Mouse (Mus musculus) MEL-GATA-1-ER (cell line): Measurements from ENCODE around the gene Atg2a.

Source experiments
- DNase-seq: peaks from one replicate; pipeline ENCODE4 v3.0.0-alpha.2; 2012; ENCODE audit warnings: low read depth; ENCODE audit errors: extremely low read depth

Gene Atg2a

GRCm38 (mm10) chr19:6247526-6248300, 6.2 kb downstream of the Atg2a start:
- DNase-seq, result no peak

GRCm38 (mm10) chr19:6253021-6253420, 11.6 kb downstream of the Atg2a start:
- DNase-seq, result no peak

DNA sequence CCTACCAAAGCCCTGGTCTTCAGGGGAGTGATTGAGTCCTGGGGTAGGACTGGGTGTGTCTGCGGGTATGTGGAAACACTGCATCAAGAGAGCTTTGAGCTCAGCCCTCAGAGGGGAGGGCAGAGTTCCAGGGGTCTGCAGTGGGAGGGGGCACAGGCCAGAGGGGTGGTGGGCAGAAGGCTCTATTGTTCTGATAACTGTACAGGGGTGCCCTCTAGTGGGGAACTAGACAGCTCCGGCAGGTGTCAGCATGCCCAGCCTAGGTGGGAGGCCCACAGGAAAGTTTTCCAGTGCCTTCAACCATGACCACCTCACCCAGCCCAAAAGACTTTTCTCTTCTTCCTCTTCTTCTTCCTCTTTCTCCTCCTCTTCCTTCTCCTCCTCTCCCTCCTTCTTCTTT, 19.0 kb downstream of the Atg2a start:
- no peak for DNase-seq

- DNase-seq, result no peak
Measured at GRCm38 (mm10) chr19:6260946-6261345, 19.5 kb downstream of the Atg2a start.

DNA sequence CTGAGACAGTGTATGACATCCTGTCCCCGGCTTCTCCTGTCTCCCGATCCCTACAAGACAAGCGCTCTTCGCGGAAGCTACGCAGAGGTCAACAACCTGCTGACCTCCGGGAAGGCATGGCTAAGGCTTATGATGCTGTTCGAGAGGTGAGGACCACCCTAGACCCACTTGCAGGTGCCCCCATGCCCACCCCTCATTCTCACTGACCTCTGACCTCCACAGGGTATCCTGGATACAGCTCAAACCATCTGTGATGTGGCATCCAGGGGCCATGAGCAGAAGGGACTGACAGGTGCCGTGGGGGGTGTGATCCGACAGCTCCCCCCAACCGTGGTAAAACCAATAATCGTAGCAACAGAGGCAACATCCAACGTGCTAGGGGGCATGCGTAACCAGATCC, 19.9 kb downstream of the Atg2a start:
- no peak for DNase-seq

DNA sequence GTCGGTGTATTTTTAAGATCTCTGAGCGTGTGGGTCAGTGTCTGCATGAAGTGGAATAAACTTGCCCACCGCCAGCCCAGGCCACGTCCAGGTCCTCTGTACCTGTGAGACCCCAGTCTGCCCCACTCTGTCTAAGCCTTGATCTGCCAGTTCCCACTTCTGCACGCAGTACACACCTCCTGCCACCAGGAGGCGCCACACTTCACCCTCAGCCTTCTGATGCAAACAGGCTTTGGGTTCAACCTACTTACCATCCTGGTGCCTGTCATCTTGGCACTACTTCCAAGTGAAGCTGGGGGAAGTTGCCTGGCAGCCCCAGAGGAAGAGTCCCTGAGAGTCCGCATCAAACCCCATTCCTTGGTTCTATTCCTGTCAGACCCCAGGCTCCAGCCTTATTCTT, 20.8 kb downstream of the Atg2a start:
- DNase-seq, result peak; percentile 41

DNA sequence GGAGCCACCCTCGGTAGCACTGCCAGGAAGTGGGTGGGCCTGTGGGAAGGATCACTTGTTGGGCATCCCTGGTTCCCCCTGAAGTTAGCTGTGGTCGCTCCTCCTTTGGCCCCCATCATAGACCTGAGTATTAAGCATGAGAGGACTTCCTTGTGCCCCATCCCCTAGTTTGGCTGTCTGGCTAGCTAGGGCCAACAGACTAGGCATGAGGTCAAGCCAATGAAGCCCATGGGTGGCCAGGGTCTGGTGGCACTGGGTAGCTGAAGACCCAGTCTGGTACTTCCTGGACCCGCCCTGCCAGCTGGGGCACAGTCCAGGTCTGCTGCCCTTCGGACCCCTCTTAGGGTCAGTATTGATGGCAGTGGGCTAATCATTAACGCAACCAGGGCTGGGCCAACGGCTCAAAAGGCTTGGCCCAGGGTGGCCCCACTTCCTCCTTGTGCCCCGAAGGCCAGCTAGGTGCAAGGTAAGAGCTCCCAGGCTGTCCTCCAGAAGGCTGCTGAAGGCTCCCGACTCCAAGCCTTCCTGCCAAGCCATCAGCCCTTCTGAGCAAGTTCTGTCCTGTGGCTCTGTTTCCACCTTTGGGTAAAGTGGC, 21.5 kb downstream of the Atg2a start:
- no peak for DNase-seq

DNA sequence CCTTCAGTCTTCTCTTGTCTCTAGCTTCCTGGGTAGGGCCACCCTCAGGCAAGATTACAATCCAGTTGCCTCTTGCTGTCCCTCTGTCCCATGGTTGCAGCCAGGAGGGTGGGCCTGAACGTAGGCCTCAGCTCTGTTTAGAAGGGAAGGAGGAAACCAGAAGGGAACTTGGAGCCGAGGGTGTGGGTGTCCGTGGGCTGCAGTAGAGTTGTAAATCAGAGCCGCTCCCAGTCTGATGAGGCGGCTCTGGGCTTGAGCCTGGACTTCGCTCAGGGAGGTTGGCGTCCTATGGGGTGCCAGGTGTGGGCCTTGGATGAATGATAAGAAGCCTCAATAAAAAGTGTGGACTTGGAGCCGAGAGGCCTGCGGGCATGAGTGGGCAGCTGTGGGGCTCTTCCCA, 22.7 kb downstream of the Atg2a start:
- no peak for DNase-seq

DNA sequence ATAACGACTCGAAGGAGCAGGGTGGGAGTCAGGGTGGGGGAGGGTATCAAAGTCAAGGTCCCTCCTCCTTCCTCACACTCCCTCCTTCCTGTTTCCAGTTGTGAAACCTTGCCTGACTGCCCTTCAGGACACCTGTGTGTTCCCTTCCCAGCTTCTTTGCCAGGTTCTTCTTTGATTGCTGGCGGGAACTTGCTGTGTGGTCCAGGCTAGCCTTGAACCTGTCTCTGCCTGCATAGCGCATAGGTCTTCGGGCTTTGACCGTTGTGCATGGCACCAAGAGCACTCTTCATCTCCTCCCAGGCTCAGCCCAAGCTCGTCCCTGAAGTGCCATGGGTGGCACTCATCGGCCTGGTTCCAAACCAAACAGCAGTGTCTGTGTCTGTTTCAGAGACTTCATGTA, 23.5 kb downstream of the Atg2a start:
- no peak for DNase-seq

GRCm38 (mm10) chr19:6265727-6266182, 24.3 kb downstream of the Atg2a start:
- DNase-seq, result no peak

- DNase-seq, result no peak
Measured at GRCm38 (mm10) chr19:6267306-6268169, 26.1 kb downstream of the Atg2a start.

DNA sequence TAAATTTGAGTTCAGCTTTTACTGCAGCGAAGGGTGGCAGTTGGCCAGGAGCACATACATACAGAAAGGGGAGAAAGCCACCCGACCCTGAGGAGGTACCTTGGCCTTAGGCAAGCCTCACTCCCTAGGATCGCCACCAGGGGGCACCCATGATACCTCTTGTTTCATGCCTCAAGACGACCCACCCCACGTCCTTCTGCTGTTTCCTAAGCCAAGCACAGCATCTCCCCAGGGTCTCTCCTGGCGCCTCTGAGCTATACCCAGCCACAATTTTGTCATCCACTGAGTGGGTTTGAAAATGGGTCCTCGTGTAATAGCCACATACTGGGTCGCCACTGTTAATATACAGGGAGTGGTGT, 26.7 kb downstream of the Atg2a start:
- DNase-seq, result peak; percentile 73

GRCm38 (mm10) chr19:6268670-6269132, 27.2 kb downstream of the Atg2a start:
- DNase-seq, result no peak

DNA sequence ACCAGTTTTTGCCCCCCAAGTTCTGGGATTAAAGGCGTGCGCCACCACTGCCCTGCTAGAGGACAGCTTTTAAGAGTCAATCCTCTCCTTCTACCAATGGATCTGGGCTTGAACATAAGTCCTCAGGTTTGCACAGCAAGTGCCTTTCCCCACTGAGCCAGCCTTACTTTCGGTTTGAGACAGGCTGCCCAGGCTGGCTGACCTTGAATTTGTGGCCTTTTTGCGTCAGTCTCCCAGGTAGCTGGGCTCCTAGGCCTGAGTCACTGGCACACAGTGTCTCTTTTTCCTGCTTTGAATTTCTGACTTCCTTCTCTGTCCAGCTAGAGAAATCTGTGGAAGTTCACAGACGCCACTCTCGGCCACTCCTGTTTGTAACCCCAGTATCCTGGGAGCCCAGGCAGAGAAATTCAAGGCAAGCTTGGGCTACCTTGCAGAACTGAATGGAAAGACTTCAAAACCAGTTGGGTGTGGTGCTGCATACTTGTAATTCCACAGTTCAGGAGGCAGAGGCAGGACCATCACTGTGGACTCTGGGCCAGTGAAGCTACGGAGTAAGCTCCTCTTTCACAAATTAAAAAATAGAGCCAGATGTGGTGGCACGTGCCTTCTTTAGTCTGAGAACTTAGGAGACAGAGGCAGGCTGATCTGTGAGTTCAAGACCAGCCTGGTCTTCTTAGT, 28.5 kb downstream of the Atg2a start:
- no peak for DNase-seq

DNA sequence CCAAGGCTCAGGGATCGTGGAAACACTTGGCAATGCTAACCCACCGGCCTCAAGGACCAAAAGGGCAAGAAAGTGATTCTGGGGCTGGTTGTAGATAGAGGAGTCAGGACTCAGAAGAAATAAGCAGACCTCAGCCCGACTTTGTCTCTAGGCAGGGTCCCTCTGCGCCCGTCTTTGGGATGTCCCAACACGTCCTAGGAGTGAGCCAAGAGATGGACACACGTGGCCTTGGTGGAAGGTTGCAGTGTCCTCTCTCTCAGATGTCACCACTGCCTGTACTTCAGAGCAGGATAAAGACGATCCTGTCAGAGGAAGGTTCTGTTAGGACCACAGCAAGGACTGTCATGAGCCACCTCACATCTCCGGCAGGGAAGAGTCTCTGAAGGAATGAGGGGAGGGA, 29.2 kb downstream of the Atg2a start:
- no peak for DNase-seq

GRCm38 (mm10) chr19:6271206-6271605, 29.7 kb downstream of the Atg2a start:
- DNase-seq, result no peak

DNA sequence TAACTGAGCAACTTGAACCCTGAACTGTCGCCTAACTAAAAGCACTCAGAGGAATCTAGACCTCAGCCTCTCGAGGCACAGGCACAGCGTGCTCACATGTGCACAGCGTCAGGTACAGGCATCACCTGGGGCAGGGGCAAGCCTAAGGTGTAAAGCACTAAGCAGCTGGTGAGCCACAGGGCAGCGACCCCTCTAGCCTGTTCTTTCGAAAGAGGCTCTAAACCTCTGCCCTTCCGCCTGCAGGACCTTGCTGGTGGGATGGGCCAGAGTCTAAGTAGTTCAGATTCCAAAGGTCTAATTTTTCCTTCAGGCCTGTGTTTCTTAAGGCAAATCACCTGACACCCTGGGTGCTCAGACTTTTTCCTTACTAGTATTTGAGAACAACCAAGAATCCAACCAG, 30.6 kb downstream of the Atg2a start:
- no peak for DNase-seq

DNA sequence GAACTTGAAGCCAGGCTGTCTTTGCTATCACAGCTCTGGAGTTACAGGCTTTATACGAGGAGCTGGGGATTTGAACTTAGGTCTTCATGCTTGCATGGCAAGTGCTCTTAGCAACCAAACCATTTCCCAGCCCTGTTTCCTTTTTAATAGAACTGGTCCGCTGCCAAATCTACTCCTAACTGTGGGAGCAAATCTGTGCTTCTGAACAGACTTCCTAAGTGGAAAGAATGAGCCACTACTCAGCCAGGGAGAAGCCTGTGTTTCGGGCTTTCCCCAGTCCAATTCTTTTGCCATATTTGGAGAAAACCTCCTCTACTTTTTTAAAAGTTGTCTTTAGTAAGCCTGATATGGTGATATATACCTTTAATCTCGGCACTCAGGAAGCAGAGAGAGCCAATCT, 31.3 kb downstream of the Atg2a start:
- no peak for DNase-seq

DNA sequence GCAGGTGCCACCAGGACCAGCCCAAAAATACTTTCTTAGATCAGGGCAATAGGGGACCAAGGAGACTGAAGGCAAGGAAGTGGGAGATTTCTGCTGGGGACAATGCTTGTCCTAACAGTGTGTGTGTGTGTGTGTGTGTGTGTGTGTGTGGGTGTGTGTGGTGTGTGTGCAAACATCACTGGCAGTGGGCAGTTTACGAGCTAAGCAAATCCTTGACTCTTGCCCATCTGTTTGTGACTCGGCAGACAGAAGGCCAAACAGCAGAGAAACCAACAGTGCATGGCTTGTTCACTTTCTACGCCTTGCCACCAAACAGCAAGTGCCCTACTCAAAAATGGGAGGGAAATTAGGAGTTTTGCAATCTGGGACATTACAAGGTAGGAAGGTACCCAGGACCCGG, 32.1 kb downstream of the Atg2a start:
- DNase-seq, result no peak

DNA sequence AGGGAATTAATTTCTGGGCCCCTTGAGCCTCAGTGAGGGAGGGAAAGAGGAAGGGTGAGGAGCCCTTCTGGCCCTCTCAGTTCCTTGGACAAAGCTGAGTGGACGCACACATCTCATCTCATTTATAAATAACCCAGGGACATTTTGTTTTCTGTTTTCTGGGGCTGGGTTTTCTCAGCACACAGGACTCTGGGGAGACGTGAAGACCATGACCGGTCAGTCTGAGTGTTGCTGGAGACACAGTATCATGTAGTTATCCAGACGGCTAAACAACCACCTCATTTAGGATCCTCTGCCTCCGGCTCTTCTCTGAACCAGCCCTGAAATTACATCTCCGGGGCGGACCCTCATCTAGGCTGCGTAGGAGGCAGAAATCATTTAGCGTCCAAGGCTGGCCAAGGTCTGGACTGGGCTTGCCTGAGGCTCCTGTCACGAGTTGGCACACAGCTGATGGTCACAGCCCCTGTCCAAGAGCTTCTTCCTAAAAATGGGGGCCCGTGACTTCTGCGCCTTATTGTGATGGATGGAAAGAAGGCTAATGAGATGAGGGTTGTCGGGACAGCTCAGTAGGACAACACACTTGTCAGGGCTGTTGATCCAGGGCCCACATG, 32.6 kb downstream of the Atg2a start:
- no peak for DNase-seq

- no peak for DNase-seq
Measured at GRCm38 (mm10) chr19:6275740-6276389, 34.4 kb downstream of the Atg2a start.
